ENCODE assay signal across 19 mouse cellular contexts in genomic region chr15:97827401-97827800, GRCm38 (mm10). TPM values are rescaled to one million over a fixed set of nuclear protein-coding genes. Genes with fewer than 3 reads are reported as not detected.
DNase-seq lines count a peak whose midpoint lies in the region; ATAC-seq and TF ChIP-seq lines count a peak whose summit lies in the region.
"Had no signal": no experiment of that assay in that cellular context is flagged by ENCODE, and none has a peak within 500 bp of the region (broad histone marks: within the 10 kb centered on the region; RNA-seq: fewer than 3 reads in every experiment).

No protein-coding gene starts in this region.

- WGBS in heart, embryonic 13.5 days, result 74% methylated on average over 8 of the region's 8 CpGs
- 87% methylated on average over 8 of the region's 8 CpGs for WGBS in heart, embryonic 10.5 days
- 76% methylated on average over 8 of the region's 8 CpGs for WGBS in lung, embryonic 15.5 days
- 83% methylated on average over 8 of the region's 8 CpGs for WGBS in cerebellum, adult 2 months

- H3K27me3 ChIP-seq in heart, embryonic 13.5 days (replicated peaks), result no peaks in the 10 kb centered on the region
- no peaks in the 10 kb centered on the region for H3K27me3 ChIP-seq in heart, embryonic 10.5 days (ENCODE audit: insufficient read depth, poor library complexity, severe bottlenecking)
- H3K27me3 ChIP-seq in lung, embryonic 15.5 days, result no peaks in the 10 kb centered on the region
- no peaks in the 10 kb centered on the region for H3K27me3 ChIP-seq in cerebellum, adult 2 months (ENCODE audit: control insufficient read depth, insufficient read depth, low read length)
- H3K27me3 ChIP-seq: neural tube, embryonic 15.5 days; stomach, embryonic 15.5 days had no signal

- peaks cover 18% of the 10 kb centered on the region; the same call in 1 of the 2 replicates for H3K36me3 ChIP-seq in heart, embryonic 13.5 days
- H3K36me3 ChIP-seq in heart, embryonic 10.5 days, result peaks cover 10% of the 10 kb centered on the region; the same call in 1 of the 2 replicates
- H3K36me3 ChIP-seq in lung, embryonic 15.5 days, result peaks cover 10% of the 10 kb centered on the region; the same call in 1 of the 2 replicates
- H3K36me3 ChIP-seq: neural tube, embryonic 15.5 days; stomach, embryonic 15.5 days had no signal

- DNase-seq in adrenal gland, postnatal 10 days, result peak; percentile 10
- no peak for DNase-seq in adrenal gland, postnatal 36 days
- no peak for DNase-seq in heart, embryonic 10.5 days (ENCODE audit: low spot score)
- no peak for DNase-seq in lung, postnatal 25 days (ENCODE audit: low spot score)
- no peak for DNase-seq in cerebellum, adult 2 months
- DNase-seq: cerebellum, adult 8-10 months; kidney, adult 9 months; kidney, postnatal 14 days; lung, embryonic 14.5 days; thymus, postnatal 36 days had no signal

- H3K4me2 ChIP-seq in heart, embryonic 13.5 days, result peak overlapping the region; percentile 18; the same call in 1 of the 2 replicates
- peak overlapping the region; percentile 31 for H3K4me2 ChIP-seq in lung, embryonic 15.5 days

- no peaks in the 10 kb centered on the region for H3K9me3 ChIP-seq in heart, embryonic 13.5 days
- H3K9me3 ChIP-seq in heart, embryonic 10.5 days, result no peaks in the 10 kb centered on the region
- H3K9me3 ChIP-seq in lung, embryonic 15.5 days, result no peaks in the 10 kb centered on the region
- H3K9me3 ChIP-seq: forebrain, embryonic 13.5 days; limb, embryonic 10.5 days; neural tube, embryonic 15.5 days; stomach, embryonic 15.5 days had no signal

- no peak for ATAC-seq in heart, embryonic 13.5 days (ENCODE audit: extremely low read depth, insufficient number of reproducible peaks, low FRiP score, low TSS enrichment)
- no peak for ATAC-seq in lung, embryonic 15.5 days (ENCODE audit: borderline replicate concordance, extremely low read depth, low FRiP score, low TSS enrichment)
- ATAC-seq: forebrain, embryonic 13.5 days; hindbrain, postnatal 0 days; intestine, embryonic 16.5 days had no signal

- no peak overlapping the region for H3K4me3 ChIP-seq in heart, embryonic 13.5 days
- no peak overlapping the region for H3K4me3 ChIP-seq in heart, embryonic 10.5 days
- no peak overlapping the region for H3K4me3 ChIP-seq in lung, embryonic 15.5 days
- H3K4me3 ChIP-seq in cerebellum, adult 2 months (replicated peaks; ENCODE audit: insufficient read depth, low read depth, low read length), result no peak overlapping the region
- H3K4me3 ChIP-seq: forebrain, embryonic 13.5 days; limb, embryonic 10.5 days; stomach, embryonic 15.5 days had no signal

- H3K4me1 ChIP-seq in heart, embryonic 13.5 days, result peaks cover 88% of the 10 kb centered on the region
- H3K4me1 ChIP-seq in heart, embryonic 10.5 days, result peaks cover 94% of the 10 kb centered on the region
- peaks cover 86% of the 10 kb centered on the region for H3K4me1 ChIP-seq in lung, embryonic 15.5 days
- peaks cover 29% of the 10 kb centered on the region for H3K4me1 ChIP-seq in cerebellum, adult 2 months (ENCODE audit: control insufficient read depth, insufficient read depth, low read length)

- no peak for TF ChIP-seq POLR2A in cerebellum, adult 2 months (IDR thresholded peaks at IDR 0.05; ENCODE audit: borderline replicate concordance, insufficient read depth, low read length)

- H3K9ac ChIP-seq in heart, embryonic 13.5 days, result peak overlapping the region; percentile 25; the same call in 1 of the 2 replicates
- no peak overlapping the region for H3K9ac ChIP-seq in lung, embryonic 15.5 days
- H3K9ac ChIP-seq: lung, embryonic 14.5 days; neural tube, embryonic 15.5 days; stomach, embryonic 15.5 days had no signal

- no peak for TF ChIP-seq CTCF in cerebellum, adult 2 months (IDR thresholded peaks at IDR 0.05; ENCODE audit: borderline replicate concordance, insufficient read depth, low read depth, low read length)

- H3K27ac ChIP-seq in heart, embryonic 13.5 days (replicated peaks), result 0 out of 2 replicates have a peak overlapping the region, but pooled peaks have one; percentile 12
- no peak overlapping the region for H3K27ac ChIP-seq in heart, embryonic 10.5 days
- H3K27ac ChIP-seq in lung, embryonic 15.5 days, result no peak overlapping the region
- H3K27ac ChIP-seq in cerebellum, adult 2 months (ENCODE audit: insufficient read depth, low read length), result no peak overlapping the region
- H3K27ac ChIP-seq: forebrain, embryonic 13.5 days; hindbrain, postnatal 0 days; macrophage had no signal

RNA-seq across cellular contexts. Expression of gene Hdac7, which starts 16.9 kb away (rescaled TPM):
- total RNA-seq in adrenal gland, postnatal 10 days (2021), result 10 to 100 TPM; 50.4 to 76.7 TPM
- total RNA-seq in adrenal gland, postnatal 36 days (2021), result 10 to 100 TPM; 63.5 to 67.2 TPM
- 23.4 and 23.7 TPM in 2 replicates for polyA plus RNA-seq in heart, embryonic 13.5 days (2015; fragmentation: Nextera tagmentation; extraction: Ambion mirVana)
- 23.4 and 26.7 TPM in 2 replicates for polyA plus RNA-seq in heart, embryonic 10.5 days (2016; fragmentation: Nextera tagmentation; extraction: Ambion mirVana)
- 40.6 and 44.7 TPM in 2 replicates for polyA plus RNA-seq in lung, embryonic 15.5 days (2015; fragmentation: Nextera tagmentation; extraction: Ambion mirVana)
- 38.3 and 40.9 TPM in 2 replicates for polyA plus RNA-seq in cerebellum, adult 2 months (2012; rRNA removed)

RNA-seq across cellular contexts. Expression of gene Slc48a1, which starts 49.1 kb away (rescaled TPM):
- 10 to 100 TPM; 66.1 to 78.6 TPM for total RNA-seq in adrenal gland, postnatal 10 days (2021)
- 100 to 1,000 TPM; 107 to 130 TPM for total RNA-seq in adrenal gland, postnatal 36 days (2021)
- 70.2 and 70.8 TPM in 2 replicates for polyA plus RNA-seq in heart, embryonic 13.5 days (2015; fragmentation: Nextera tagmentation; extraction: Ambion mirVana)
- polyA plus RNA-seq in heart, embryonic 10.5 days (2016; fragmentation: Nextera tagmentation; extraction: Ambion mirVana), result 32.1 and 41.1 TPM in 2 replicates
- polyA plus RNA-seq in lung, embryonic 15.5 days (2015; fragmentation: Nextera tagmentation; extraction: Ambion mirVana), result 38.7 and 42.2 TPM in 2 replicates
- polyA plus RNA-seq in cerebellum, adult 2 months (2012; rRNA removed), result 129 and 133 TPM in 2 replicates

RNA-seq across cellular contexts. Expression of gene Rapgef3, which starts 59.6 kb away (rescaled TPM):
- total RNA-seq in adrenal gland, postnatal 10 days (2021), result 10 to 100 TPM; 22.1 to 24.2 TPM
- 10 to 100 TPM; 15.0 to 20.8 TPM for total RNA-seq in adrenal gland, postnatal 36 days (2021)
- polyA plus RNA-seq in heart, embryonic 13.5 days (2015; fragmentation: Nextera tagmentation; extraction: Ambion mirVana), result 22.1 and 25.4 TPM in 2 replicates
- polyA plus RNA-seq in heart, embryonic 10.5 days (2016; fragmentation: Nextera tagmentation; extraction: Ambion mirVana), result 10.2 and 13.4 TPM in 2 replicates
- polyA plus RNA-seq in lung, embryonic 15.5 days (2015; fragmentation: Nextera tagmentation; extraction: Ambion mirVana), result 21.1 and 23.4 TPM in 2 replicates
- polyA plus RNA-seq in cerebellum, adult 2 months (2012; rRNA removed), result 35.0 and 36.5 TPM in 2 replicates
